ENCODE assay signal across 9 mouse cellular contexts in genomic region chr11:3543001-3543400, GRCm38 (mm10). TPM values are rescaled to one million over a fixed set of nuclear protein-coding genes. Genes with fewer than 3 reads are reported as not detected.
A peak's percentile ranks its signal among the peaks of the same experiment; 100 is the strongest.
DNase-seq lines count a peak whose midpoint lies in the region; ATAC-seq lines count a peak whose summit lies in the region.
"Had no signal": no experiment of that assay in that cellular context is flagged by ENCODE, and none has a peak within 500 bp of the region (broad histone marks: within the 10 kb centered on the region; RNA-seq: fewer than 3 reads in every experiment).

No protein-coding gene starts in this region.

- peak; percentile 99 for DNase-seq in heart, adult 11 months
- DNase-seq in lung, postnatal 14 days = peak; percentile 63
- no peak for DNase-seq in natural killer cell, adult 2 months (ENCODE audit: low spot score in 2 of 2)
- DNase-seq in hindbrain, embryonic 14.5 days (ENCODE audit: low spot score) = no peak
- no peak for DNase-seq in spleen, postnatal 14 days (ENCODE audit: low spot score in 2 of 2)

- no peaks in the 10 kb centered on the region for H3K36me3 ChIP-seq in heart, embryonic 11.5 days (ENCODE audit: control insufficient read depth, insufficient read depth, low read length)
- H3K36me3 ChIP-seq in heart, embryonic 12.5 days = no peaks in the 10 kb centered on the region
- no peaks in the 10 kb centered on the region for H3K36me3 ChIP-seq in hindbrain, embryonic 14.5 days (replicated peaks; ENCODE audit: control insufficient read depth, insufficient read depth)

- H3K9ac ChIP-seq in heart, embryonic 11.5 days (ENCODE audit: low read depth, low read length) = no peak overlapping the region
- H3K9ac ChIP-seq in heart, embryonic 12.5 days = 0 out of 2 replicates have a peak overlapping the region, but pooled peaks have one; percentile 4
- H3K9ac ChIP-seq in hindbrain, embryonic 14.5 days = no peak overlapping the region

- H3K4me2 ChIP-seq in heart, embryonic 11.5 days = no peak overlapping the region
- H3K4me2 ChIP-seq in heart, embryonic 12.5 days = no peak overlapping the region
- no peak overlapping the region for H3K4me2 ChIP-seq in hindbrain, embryonic 14.5 days (replicated peaks)

- no peaks in the 10 kb centered on the region for H3K27me3 ChIP-seq in heart, embryonic 11.5 days (ENCODE audit: control insufficient read depth, insufficient read depth, low read length)
- no peaks in the 10 kb centered on the region for H3K27me3 ChIP-seq in heart, embryonic 12.5 days (replicated peaks)
- H3K27me3 ChIP-seq in hindbrain, embryonic 14.5 days (ENCODE audit: control insufficient read depth, insufficient read depth, low read length) = no peaks in the 10 kb centered on the region

- peaks cover 24% of the 10 kb centered on the region for H3K4me1 ChIP-seq in heart, embryonic 11.5 days (ENCODE audit: control insufficient read depth, insufficient read depth, low read length)
- H3K4me1 ChIP-seq in brown adipose tissue, adult 24 weeks (ENCODE audit: control insufficient read depth, insufficient read depth, insufficient read length, low read length) = peaks cover 3% of the 10 kb centered on the region; the same call in 1 of the 2 replicates
- peaks cover 22% of the 10 kb centered on the region for H3K4me1 ChIP-seq in heart, embryonic 12.5 days (replicated peaks)
- H3K4me1 ChIP-seq in hindbrain, embryonic 14.5 days (replicated peaks; ENCODE audit: control insufficient read depth, insufficient read depth, low read length) = no peaks in the 10 kb centered on the region

- WGBS in heart, embryonic 11.5 days (ENCODE audit: insufficient replicate concordance) = 33% methylated on average over 5 of the region's 5 CpGs
- WGBS in heart, embryonic 12.5 days = 24% methylated on average over 5 of the region's 5 CpGs
- WGBS in hindbrain, embryonic 14.5 days = 56% methylated on average over 5 of the region's 5 CpGs

- H3K9me3 ChIP-seq in heart, embryonic 11.5 days (replicated peaks; ENCODE audit: control insufficient read depth, low read length) = peaks cover 4% of the 10 kb centered on the region; the same call in 1 of the 2 replicates
- H3K9me3 ChIP-seq in heart, embryonic 12.5 days (replicated peaks) = peaks cover 6% of the 10 kb centered on the region
- H3K9me3 ChIP-seq in hindbrain, embryonic 14.5 days (ENCODE audit: control insufficient read depth, low read length) = 0 out of 2 replicates have a peak, but pooled peaks cover 4% of the 10 kb centered on the region

- H3K4me3 ChIP-seq in heart, embryonic 11.5 days (ENCODE audit: low read depth, low read length) = no peak overlapping the region
- no peak overlapping the region for H3K4me3 ChIP-seq in brown adipose tissue, adult 24 weeks (ENCODE audit: insufficient read depth, low read depth, low read length)
- H3K4me3 ChIP-seq in heart, embryonic 12.5 days = no peak overlapping the region
- no peak overlapping the region for H3K4me3 ChIP-seq in hindbrain, embryonic 14.5 days (replicated peaks; ENCODE audit: low read length)

- ATAC-seq in heart, embryonic 11.5 days (replicated peaks; ENCODE audit: insufficient number of reproducible peaks, low FRiP score, low TSS enrichment) = no peak
- no peak for ATAC-seq in heart, embryonic 12.5 days (ENCODE audit: insufficient number of reproducible peaks, low FRiP score)
- no peak for ATAC-seq in hindbrain, embryonic 14.5 days (ENCODE audit: low FRiP score)
- ATAC-seq: activated CD4-positive, CD25-positive, alpha-beta regulatory T cell, adult 4 months had no signal

- no peak overlapping the region for H3K27ac ChIP-seq in heart, embryonic 11.5 days (ENCODE audit: low read depth, low read length)
- H3K27ac ChIP-seq in brown adipose tissue, adult 24 weeks (replicated peaks; ENCODE audit: low read depth, low read length) = 0 out of 2 replicates have a peak overlapping the region, but pooled peaks have one; percentile 15
- H3K27ac ChIP-seq in heart, embryonic 12.5 days (ENCODE audit: poor library complexity, severe bottlenecking) = no peak overlapping the region
- H3K27ac ChIP-seq in hindbrain, embryonic 14.5 days = no peak overlapping the region

RNA-seq across cellular contexts. Expression of gene Smtn, which starts 2.6 kb away (rescaled TPM):
- polyA plus RNA-seq in heart, embryonic 11.5 days (2014; fragmentation: Nextera tagmentation; extraction: Ambion mirVana) = 66.9 and 72.9 TPM in 2 replicates
- 12.2 and 21.8 TPM in 2 replicates for polyA plus RNA-seq in brown adipose tissue, adult 24 weeks (2012; ENCODE audit: insufficient read depth, insufficient read length, missing spikeins)
- 94.7 and 95.3 TPM in 2 replicates for polyA plus RNA-seq in heart, embryonic 12.5 days (2016; fragmentation: Nextera tagmentation; extraction: Ambion mirVana)
- polyA plus RNA-seq in hindbrain, embryonic 14.5 days (2014; fragmentation: Nextera tagmentation; extraction: Ambion mirVana) = 15.0 and 17.3 TPM in 2 replicates

RNA-seq across cellular contexts. Expression of gene Selenom, which starts 28.5 kb away (rescaled TPM):
- 122 and 127 TPM in 2 replicates for polyA plus RNA-seq in heart, embryonic 11.5 days (2014; fragmentation: Nextera tagmentation; extraction: Ambion mirVana)
- 15.9 and 19.1 TPM in 2 replicates for polyA plus RNA-seq in brown adipose tissue, adult 24 weeks (2012; ENCODE audit: insufficient read depth, insufficient read length, missing spikeins)
- polyA plus RNA-seq in heart, embryonic 12.5 days (2016; fragmentation: Nextera tagmentation; extraction: Ambion mirVana) = 125 and 129 TPM in 2 replicates
- polyA plus RNA-seq in hindbrain, embryonic 14.5 days (2014; fragmentation: Nextera tagmentation; extraction: Ambion mirVana) = 105 and 122 TPM in 2 replicates

RNA-seq across cellular contexts. Expression of gene Inpp5j, which starts 38.4 kb away (rescaled TPM):
- polyA plus RNA-seq in heart, embryonic 11.5 days (2014; fragmentation: Nextera tagmentation; extraction: Ambion mirVana) = 6.5 and 7.0 TPM in 2 replicates
- not detected in 2 replicates for polyA plus RNA-seq in brown adipose tissue, adult 24 weeks (2012; ENCODE audit: insufficient read depth, insufficient read length, missing spikeins)
- 11.4 and 11.5 TPM in 2 replicates for polyA plus RNA-seq in heart, embryonic 12.5 days (2016; fragmentation: Nextera tagmentation; extraction: Ambion mirVana)
- 5.7 and 6.9 TPM in 2 replicates for polyA plus RNA-seq in hindbrain, embryonic 14.5 days (2014; fragmentation: Nextera tagmentation; extraction: Ambion mirVana)
- polyA plus RNA-seq: activated CD4-positive, CD25-positive, alpha-beta regulatory T cell, adult 4 months had no signal

RNA-seq across cellular contexts. Expression of gene Pla2g3, which starts 54.9 kb away (rescaled TPM):
- 0.26 and 0.39 TPM in 2 replicates for polyA plus RNA-seq in heart, embryonic 11.5 days (2014; fragmentation: Nextera tagmentation; extraction: Ambion mirVana)
- polyA plus RNA-seq in brown adipose tissue, adult 24 weeks (2012; ENCODE audit: insufficient read depth, insufficient read length, missing spikeins) = not detected in 2 replicates
- 0.26 and 0.30 TPM in 2 replicates for polyA plus RNA-seq in heart, embryonic 12.5 days (2016; fragmentation: Nextera tagmentation; extraction: Ambion mirVana)
- 0.67 and 0.81 TPM in 2 replicates for polyA plus RNA-seq in hindbrain, embryonic 14.5 days (2014; fragmentation: Nextera tagmentation; extraction: Ambion mirVana)

Comparison
In these comparisons a context has a peak if more than half of its experiments do, and no peak if none do; other contexts are left out.
1. DNase-seq: peak in heart, adult 11 months (single experiment) and lung, postnatal 14 days (single experiment); none in natural killer cell, adult 2 months (0 of 2), hindbrain, embryonic 14.5 days (single experiment) and spleen, postnatal 14 days (0 of 2).